Mouse (Mus musculus) urinary bladder, postnatal 14 days (tissue): Measurements from ENCODE around the gene Hoxb1.

Experiments
- DNase-seq: peaks from one replicate; pipeline ENCODE4 v3.0.0; 2021; ENCODE audit warnings: low spot score

The Hoxb1 gene

DNA sequence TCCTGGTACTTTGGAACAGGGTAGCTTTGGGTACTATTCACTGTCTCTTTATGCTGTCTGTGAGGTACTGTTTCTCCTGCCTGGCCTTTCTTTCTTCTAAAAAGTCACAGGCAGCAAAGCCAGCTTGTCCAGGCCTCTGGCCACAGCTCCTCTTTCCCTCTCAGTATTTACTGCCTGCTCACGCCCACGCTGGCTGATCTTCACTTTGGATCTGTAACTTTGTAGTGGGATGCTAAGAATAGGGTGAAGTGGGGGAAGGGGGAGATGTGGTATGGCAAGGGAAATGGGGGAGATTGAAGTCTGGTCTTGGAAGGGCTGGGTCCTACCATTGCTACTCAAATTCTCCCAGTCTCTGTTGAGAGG lies 31.6 kb upstream of the Hoxb1 start:
- no peak for DNase-seq

- DNase-seq: no peak
These were observed 30.6 kb upstream of the Hoxb1 start for GRCm38 (mm10) chr11:96334998-96335397.

- no peak for DNase-seq
These were observed 29.0 kb upstream of the Hoxb1 start for GRCm38 (mm10) chr11:96336597-96336996.

DNA sequence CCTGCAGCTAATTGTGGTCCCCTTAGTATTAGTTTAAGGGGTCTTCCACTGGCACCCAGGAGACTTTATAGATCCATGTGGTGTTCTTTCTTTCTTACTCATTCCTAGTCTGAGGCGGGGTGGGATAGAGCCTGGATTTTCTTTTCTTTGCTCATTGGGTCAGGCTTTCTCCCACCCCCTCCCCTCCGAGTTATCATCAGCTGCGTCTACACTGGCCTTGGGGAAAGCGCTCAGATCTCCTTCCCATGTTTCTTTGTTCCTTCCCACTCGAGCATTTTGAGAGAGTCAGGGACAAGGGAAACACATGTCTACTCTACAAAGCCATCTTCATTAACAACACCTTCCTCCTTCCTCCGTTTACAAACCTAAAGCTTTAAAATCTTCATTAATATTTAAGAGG lies 28.5 kb upstream of the Hoxb1 start:
- DNase-seq: no peak

DNA sequence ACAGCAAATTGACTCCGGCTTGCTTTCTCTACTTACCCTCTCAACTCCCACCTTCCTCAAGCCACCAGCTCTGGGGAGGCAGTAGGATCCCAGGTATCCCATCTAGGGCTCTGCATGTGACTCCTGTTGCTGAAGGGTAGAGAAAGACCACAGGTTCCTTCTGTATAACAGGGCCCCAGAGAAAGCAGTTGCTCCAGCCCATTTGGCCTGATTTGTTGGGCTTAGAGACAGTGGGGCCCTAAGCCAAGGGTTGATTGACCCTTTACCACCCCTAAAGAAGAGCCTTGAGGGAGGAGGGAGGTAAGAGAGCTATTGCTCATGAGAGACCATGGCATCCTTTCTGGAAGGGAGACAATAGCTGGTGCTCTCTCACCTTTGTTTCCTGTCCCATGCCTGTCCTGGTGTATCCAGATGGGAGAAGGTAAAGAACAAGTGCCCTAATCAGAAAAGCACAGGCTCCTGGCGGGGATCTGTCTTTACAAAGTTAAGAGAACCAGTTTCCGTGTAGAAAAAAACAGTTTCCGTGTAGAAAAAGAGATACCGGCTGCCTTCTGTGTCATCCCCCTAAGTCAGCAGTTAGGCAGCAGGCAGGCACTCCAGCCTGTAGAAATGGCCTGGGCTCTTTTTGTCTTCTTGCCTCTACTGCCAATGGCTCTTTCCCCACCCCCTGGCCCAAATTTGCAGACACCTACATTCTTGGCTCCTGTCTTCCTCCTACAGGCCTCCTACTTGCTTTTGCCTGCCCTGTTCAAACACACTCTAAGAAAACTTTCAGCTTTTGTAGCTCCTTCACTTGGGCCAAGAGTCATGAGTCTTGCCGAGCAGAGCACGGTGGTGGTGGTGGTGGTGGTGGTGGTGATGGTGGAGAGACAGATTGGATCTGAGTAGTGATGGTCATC lies 26.3 kb upstream of the Hoxb1 start:
- no peak for DNase-seq

DNA sequence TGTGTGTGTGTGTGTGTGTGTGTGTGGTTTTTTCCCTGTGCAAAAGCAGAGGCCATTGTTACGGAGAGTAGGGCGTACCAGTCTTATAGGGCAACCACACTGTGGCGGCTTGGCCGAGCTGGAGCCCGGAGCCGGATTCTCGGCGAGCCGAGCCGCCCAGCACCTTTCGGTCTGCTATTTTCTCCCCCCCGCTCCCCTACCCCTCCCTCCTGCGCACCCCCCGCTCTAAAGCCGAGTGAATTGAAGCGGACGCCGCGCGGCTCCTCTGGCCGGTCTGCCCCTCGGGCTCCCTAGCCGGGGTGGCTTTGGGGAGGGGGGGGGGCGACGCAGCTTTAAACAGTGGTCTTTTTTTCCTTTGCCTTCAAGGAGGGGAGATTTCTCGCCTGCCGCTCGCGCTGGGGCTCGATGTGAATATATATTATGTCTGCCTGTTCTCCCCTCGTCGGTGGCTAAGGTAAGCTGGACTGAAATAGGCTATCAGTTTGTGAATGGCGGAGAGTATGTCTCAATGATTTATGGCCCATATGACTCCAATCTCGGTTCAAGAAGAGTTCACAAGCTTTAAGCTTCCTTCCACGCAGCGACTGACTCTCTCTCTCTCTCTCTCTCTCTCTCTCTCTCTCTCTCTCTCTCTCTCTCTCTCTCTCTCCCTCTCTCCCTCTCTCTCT lies 24.7 kb upstream of the Hoxb1 start:
- no peak for DNase-seq

- no peak for DNase-seq
These were observed 23.6 kb upstream of the Hoxb1 start for GRCm38 (mm10) chr11:96341701-96342575.

DNA sequence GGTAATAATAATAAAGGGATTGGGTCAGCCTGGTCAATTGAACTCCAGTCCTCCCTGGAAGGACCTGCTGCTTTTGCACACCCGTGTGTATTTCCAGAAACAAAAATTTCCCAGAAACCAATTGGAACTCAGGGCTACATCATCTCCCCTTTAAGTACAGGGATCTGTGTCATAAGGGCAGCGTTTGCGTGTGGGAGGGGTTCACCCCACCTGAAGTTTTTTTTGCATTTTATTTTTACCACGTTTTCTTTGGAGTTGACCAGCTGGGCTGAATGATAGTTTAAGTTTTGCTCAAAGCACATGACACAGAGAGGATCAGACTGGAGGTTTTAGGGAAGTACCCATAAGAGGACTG lies 23.0 kb upstream of the Hoxb1 start:
- DNase-seq: no peak

GRCm38 (mm10) chr11:96343206-96343745 lies 22.3 kb upstream of the Hoxb1 start:
- DNase-seq: no peak

GRCm38 (mm10) chr11:96344061-96344877 lies 21.3 kb upstream of the Hoxb1 start:
- no peak for DNase-seq

DNA sequence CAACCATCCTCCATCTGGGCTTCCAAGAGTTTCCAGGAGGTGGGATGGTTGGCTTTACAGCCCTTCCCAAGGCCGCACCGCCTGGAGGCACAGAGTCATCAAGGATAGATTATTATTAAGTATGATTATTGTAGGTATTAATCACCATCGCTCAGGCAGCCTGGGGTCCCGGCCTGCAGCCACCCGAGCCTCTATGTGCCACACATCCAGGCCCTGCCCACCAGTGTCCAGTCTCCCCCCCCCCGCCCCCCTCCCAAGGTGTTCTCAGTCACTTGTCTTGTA lies 20.7 kb upstream of the Hoxb1 start:
- no peak for DNase-seq

GRCm38 (mm10) chr11:96345220-96345892 lies 20.2 kb upstream of the Hoxb1 start:
- DNase-seq: no peak

DNA sequence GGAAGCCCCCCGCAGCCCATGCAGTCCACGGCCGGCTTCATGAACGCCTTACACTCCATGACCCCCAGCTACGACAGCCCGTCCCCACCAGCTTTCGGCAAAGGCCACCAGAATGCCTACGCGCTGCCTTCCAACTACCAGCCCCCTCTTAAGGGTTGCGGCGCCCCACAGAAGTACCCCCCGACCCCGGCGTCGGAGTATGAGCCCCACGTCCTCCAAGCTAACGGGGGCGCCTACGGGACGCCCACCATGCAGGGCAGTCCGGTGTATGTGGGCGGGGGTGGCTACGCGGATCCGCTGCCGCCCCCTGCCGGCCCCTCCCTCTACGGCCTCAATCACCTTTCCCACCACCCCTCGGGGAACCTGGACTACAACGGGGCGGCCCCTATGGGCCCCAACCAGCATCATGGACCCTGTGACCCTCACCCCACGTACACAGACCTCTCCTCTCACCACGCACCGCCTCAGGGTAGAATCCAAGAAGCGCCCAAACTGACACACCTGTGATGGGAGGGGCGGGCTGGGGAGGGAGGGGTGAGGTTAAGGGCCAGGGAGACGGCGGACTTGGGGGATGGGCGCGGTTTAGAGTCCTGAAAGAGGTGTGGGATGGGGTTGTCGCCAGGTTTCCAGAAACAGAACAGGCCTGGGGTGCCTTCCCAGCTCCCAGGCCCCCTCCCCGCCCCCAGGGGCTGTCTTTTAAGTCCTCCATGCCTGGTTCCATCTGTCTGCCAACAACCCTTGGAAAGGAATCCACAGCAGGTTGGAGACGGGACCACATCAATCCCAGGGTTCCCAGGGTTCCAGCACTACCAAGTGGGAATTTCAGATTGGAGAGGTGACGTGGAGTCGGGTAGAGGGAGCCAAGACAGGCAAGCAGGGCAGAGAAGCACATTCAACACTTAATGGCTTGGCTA lies 19.4 kb upstream of the Hoxb1 start:
- no peak for DNase-seq

- DNase-seq: no peak
These were observed 18.5 kb upstream of the Hoxb1 start for GRCm38 (mm10) chr11:96346916-96347520.

- no peak for DNase-seq
These were observed 17.8 kb upstream of the Hoxb1 start for GRCm38 (mm10) chr11:96347717-96348116.

- no peak for DNase-seq
These were observed 17.2 kb upstream of the Hoxb1 start for GRCm38 (mm10) chr11:96348141-96348928.

- DNase-seq: no peak
These were observed 16.6 kb upstream of the Hoxb1 start for GRCm38 (mm10) chr11:96348988-96349387.

GRCm38 (mm10) chr11:96349491-96350340 lies 15.8 kb upstream of the Hoxb1 start:
- DNase-seq: no peak
